Mouse (Mus musculus) kidney, postnatal 36 days (tissue): ENCODE results near the gene Olfr1006.
"Not testable (repeated sequence)": the region's sequence is repeated elsewhere in the genome, so short reads cannot be mapped to it uniquely, and the experiment has no call there.

Experiments
- DNase-seq, 2 experiments: peaks; one replicate each; pipeline ENCODE4 v3.0.0; 2021 to 2022; ENCODE audit warnings: mixed read lengths in 2 of 2

Gene Olfr1006

DNA sequence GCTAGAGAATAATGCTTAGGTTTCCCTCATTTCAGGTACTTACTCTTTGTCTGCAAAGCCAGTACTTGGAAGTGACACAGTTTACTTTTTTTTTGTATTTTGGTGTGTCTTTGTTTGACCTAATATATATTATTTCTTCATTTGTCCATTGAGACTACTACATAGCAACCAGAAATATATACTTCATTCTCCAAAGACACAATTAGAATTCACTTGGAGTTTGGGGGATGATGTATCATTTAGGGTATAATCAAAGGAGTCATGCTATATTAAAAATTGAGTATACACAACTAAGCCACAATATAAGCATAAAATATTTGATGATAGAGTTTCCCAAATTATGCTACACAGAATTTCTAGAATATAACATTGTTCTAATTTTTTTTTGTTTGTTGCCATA, at the start of gene Olfr1006:
TSS of gene Olfr1006 (minus strand) at position 101 of the 400 bp plus-strand sequence.
- DNase-seq = no peak

DNA sequence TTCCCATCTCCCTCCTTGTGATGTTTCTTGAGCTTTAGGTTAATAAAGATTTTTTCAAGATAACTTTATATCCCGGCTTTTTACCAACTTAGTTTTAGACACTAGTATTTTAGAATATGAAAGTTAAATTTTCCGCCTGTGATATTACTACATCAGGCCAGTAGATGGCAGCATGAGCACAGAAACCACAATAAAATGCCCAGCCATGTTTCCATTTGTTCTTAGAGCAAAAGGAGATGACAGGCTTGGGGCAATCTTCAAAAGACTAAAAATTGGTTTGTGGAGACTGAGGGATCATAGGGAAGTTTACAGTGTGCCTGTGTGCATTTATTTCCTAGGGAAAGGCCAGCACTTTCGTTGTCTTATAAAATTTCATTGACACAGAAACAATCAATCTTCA, 47.2 kb upstream of the Olfr1006 start:
- peak; percentile 3 to 31 for DNase-seq

DNA sequence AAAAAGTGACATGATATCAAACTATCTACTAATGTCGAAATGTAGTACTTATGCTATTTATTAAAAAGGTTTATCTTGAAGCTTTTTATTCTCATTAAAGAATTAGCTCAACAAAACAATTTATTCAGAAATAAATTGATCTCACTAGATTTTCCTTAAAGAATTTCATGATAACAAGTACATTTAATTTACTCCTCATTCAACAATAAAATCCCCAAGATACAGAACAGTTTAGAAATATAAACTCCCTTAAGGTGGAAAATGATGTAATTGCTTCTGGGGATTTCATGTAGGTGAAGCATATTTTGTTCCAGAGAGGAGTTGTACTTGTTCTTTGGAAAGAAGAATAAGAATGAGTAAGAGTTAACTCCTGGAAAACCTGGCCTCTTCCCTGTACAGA, 36.6 kb upstream of the Olfr1006 start, which contains the start of gene Olfr1009:
TSS of gene Olfr1009 (plus strand) at position 301 of the 400 bp plus-strand sequence.
- DNase-seq = no peak

- no peak for DNase-seq
Observed at GRCm38 (mm10) chr2:85711159-85711558, 32.6 kb upstream of the Olfr1006 start.

DNA sequence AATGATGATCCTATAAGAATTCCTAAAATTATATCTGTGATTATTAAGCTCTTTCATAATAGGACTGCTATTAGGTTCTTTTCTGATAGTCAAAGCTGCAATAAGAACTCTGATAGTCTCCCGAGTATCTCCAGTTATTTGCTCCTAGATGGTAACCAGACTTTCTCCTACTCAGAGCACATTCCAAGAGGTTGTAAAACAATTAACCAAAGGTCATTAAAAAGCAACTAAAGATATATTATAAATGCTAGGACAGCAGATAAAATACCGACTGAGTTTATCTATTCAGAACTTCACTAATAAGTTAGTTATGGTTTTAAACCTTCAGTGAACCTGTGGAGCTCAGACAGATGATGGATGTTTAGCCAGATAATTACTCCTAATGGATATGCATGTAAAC, 32.1 kb upstream of the Olfr1006 start:
- DNase-seq = not testable (repeated sequence)

- DNase-seq = no peak
Observed at GRCm38 (mm10) chr2:85689131-85689530, 10.6 kb upstream of the Olfr1006 start, which contains the start of gene Olfr1008. TSS of gene Olfr1008 (plus strand) at chr2:85689431.

GRCm38 (mm10) chr2:85664355-85664754, 14.2 kb downstream of the Olfr1006 start, which contains the start of gene Olfr154:
TSS of gene Olfr154 (minus strand) at chr2:85664455.
- not testable (repeated sequence) for DNase-seq

DNA sequence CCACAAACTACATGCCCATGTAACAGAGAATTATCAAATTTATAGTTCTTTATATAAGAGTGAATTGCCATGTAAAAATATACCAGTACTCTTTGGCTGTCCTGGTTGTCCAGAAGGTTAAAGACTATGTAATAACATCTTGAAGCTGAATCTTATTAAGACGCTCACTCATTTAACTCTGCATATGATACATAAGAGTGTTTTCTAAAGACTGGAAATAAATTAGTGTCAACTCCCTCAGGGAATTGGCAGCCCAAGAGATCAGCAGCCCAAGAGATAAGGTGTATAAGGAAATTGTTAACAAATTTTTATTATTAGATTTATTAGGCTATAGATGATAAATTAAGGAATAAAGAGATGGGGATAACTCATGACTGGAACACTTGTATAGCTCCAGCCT, 28.0 kb downstream of the Olfr1006 start, which contains the start of gene Olfr1002:
TSS of gene Olfr1002 (minus strand) at position 101 of the 400 bp plus-strand sequence.
- DNase-seq = no peak
